Mouse (Mus musculus) T-helper 1 cell (primary cell): ENCODE results near the gene Efna3.

Experiments
- in situ Hi-C: fragments of 300-600 bp; cut with MboI, MseI; formaldehyde crosslinking; loops from one replicate; pipeline ENCODE4 v1.15.1; 2025; ENCODE audit warnings: high pct_unique_total_duplicates

Efna3 gene

DNA sequence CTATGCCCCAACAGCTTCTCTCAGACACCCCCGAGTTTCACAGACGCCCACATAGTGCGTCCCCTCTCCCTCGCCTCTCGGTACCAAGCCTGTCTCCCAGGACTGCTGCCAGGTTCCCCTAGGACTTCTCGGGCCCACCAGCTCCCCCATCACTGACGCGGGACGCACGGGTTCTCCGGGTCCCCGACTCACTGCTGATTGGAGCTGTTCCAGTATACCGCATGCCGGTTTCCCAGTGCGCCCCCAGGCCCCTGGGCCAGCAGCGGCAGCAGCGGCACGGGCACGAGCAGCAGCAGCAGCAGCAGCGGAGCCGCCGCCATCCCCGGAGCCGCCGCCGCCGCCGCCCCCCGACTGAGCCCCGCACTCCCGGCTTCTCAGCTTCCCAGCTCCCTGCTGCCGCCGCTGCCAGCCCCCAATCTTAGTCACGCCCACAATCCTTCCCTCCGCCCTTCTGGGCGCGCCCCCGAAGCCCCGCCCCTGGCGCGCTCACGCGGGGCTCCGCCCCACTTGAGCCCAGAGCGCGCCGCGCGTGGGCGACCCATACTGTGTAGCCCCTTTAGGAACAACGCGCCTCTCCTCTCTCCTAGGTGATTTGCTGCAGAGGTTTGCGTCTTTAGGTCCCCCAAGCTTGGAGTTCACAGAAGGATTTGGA, at the start of gene Efna3:
Efna3 (minus strand) TSS at position 452 of the 652 bp plus-strand sequence.
- in situ Hi-C loops = loop anchor here (5.0 kb wide), 1 partner anchor 35 kb away; no protein-coding TSS in a partner anchor

DNA sequence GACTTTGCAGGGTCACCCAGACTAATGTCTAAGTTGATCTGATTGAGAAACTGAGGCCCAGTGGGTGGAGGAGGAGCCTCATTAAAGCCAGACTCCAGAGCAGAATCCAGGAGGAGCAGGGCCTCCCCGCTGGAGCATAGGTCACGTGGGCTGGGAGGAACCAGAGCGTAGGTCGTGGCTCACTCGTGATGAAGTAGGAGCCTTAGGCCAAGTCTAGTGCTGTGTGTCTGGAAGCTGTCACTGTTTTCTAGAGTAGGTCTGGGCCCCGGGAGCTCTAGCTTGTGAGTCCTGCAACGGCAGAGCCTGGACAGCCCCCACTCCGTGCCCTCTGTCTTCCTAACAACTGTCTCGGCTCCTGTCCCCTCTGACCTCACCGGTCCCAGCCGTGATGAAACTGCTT, 44.6 kb upstream of the Efna3 start:
- in situ Hi-C loops = no loop called here

DNA sequence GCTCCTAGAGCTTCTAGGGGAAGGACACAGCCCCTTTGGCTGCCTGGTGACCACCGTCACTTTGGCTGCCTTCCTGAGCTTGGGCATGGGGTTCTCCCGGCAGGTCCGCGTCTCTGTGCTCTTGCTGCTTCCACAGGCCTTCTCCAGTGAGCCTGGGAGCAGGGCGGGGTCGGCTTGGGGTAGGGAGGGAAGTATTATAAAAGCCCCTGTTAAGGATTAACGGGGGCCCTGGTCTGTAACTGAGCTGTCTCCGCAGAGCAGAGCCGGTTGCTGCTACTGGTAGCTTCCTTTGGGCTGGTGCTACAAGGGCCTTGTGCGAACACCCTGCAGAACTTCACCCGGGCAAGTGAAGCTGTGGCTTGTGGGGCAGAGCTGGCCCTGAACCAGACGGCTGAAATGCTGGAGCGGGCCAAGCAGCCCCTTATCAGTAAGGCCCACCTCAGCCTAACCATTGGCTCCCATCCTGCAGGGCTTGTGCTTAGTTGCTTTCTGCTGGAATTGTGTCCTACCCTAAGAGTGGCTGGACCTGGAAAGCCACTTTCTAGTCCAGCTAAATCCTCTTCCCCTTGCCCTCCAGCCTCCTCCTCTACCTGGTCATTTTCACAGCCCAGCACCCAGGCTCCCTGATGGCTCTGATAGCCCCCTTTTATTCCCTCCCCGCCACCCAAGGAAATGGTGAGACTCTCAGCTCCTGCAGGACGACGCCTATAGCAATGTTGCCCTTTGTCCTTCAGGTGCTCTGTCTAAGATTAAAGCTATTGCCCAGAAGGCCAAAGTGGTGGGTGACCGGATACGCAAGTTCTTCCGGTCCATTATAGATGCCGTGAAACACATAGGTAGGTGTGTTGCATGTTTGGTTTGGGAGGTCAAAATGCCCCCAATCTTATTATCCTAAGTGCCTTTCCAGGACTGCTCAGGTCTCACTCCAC, 43.0 kb upstream of the Efna3 start:
- in situ Hi-C loops = no loop called here

DNA sequence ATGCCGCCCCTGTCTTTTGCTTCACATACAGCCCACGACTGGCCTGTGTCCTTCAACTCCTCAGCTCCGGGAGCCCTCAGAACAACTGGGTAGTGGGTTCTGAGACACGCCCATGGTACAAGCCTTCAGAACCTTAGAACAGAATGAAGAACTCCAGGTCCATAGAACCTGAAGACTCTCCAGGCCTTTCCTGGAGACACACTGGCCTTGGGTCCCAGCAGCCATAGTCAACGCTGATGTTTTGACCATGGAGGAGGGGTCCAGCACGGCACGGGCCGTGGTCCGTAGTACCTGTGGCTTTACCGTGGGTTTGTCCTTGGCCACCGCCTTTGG, 42.4 kb upstream of the Efna3 start, which contains the start of gene Dcst1:
Dcst1 (minus strand) TSS at position 101 of the 333 bp plus-strand sequence.
- in situ Hi-C loops = no loop called here

DNA sequence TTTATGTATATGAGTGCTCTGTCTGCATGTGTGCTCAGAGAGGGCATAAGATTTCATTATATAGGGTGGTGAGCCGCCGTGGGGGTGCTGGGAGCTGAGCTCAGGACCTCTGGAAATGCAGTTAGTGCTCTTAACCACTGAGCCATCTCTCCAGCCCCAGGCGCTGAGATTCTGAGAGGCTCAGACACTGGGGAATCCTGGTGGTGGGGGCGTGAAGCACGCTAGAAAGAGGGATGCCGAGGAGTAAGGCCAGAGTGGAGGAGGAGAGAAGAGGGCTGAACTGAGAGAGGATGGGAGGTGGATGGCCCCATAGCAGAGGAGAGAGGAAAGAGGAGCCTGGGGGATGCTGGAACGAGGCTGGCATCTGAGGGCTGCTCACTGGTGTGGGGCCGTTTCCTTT, 41.9 kb upstream of the Efna3 start:
- in situ Hi-C loops = no loop called here

DNA sequence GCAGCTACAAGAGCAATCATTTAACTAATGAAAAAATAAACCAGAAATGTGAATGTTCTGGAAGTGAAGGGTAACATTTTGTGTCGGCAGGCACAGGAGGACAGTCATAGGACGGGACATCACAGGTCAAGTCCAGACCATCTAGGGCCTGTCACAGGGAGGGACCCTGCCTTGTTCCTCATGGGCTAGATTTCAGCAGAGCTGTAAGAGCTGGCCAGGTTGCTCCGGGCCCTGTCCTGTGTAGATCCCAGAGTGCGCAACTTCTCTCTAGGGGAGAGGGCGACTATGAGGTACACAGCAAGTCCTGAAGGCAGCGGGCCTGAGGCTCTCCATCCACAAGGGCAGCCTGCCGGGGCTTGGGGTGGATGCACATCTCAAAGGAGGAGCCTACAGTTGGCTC, 38.9 kb upstream of the Efna3 start, which contains the start of gene Dcst2:
Dcst2 (plus strand) TSS at position 301 of the 400 bp plus-strand sequence.
- in situ Hi-C loops = no loop called here

DNA sequence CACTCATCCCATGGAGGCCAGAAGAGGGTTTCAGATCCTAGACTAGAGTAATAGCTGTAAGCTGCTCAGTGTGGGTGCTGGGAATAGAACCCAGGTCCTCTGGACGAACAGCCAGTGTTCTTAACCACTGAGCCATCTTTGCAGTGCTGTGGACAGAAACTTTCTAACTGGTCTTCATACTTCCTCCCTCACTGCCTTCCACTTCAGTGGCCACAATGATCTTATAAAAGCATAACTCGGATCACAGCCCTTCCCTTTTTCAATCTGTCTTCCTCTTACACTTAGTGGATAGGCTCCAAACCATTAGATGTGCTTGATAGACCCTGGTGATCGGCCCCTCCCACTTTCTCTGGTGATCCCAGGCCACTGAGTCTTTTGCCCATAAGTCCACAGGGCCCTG, 37.5 kb upstream of the Efna3 start:
- in situ Hi-C loops = no loop called here

DNA sequence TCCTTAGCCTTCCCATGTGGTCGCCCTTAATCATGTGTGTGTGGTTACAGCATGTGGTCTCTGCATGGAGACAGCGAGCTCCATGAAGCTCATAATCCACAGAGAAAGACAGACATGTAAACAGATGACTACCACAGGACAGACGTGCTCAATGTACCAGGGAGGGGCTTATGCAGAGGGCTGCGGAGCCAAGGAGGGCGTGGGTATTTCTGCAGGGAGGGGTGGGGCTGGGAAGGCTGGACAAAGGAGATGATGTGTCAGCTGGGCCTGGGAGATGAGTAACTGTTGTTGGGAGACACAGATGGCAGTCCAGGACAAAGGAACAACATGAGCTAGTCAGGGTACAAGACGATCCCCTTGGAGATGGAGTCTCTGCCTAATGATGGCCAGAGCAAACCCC, 36.9 kb upstream of the Efna3 start:
- in situ Hi-C loops = loop anchor here (5.0 kb wide), 1 partner anchor 37 kb away; the partner anchor contains the start of gene Efna3

DNA sequence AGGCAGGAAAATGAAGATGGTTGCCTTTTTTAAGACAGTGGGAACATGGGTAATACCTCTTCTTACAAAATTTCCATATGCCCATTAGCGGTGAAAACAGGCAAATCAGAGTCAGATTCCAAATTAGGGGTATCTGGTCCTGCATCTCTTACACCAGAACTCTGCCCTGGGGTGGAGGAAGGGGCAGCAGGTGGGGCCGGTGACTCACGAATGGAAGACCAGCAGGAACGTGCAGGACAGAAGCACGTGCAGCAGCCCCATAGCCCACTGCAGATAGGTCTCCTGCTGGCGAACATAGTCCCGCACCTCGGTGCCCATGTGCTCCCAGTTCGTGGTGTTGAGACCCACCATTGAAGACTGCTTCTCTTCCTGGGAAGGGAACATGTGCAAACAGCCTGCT, 33.3 kb upstream of the Efna3 start:
- in situ Hi-C loops = loop anchor here (5.0 kb wide), 1 partner anchor 34 kb away; the partner anchor contains the start of gene Efna3

DNA sequence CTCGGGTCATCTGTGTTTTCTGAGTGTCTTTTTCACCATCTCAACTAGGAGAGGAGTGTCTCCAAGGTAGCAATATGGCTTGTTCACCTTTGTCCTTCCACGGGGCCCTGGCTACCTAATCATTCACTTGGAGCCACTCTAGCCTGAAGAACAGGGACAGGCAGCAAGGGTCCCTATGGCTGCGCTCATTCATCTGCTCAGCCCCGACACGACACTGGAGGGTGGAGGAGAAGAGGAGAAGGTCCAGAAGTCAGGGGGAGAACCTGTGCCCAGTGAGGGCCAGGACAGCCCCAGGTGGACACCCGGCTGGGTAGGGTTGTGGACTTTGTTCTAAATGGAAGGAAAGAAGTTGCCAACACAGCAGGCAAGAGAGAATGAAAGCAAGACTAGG, 32.7 kb upstream of the Efna3 start:
- in situ Hi-C loops = loop anchor here (5.0 kb wide), 1 partner anchor 33 kb away; the partner anchor contains the start of gene Efna3

DNA sequence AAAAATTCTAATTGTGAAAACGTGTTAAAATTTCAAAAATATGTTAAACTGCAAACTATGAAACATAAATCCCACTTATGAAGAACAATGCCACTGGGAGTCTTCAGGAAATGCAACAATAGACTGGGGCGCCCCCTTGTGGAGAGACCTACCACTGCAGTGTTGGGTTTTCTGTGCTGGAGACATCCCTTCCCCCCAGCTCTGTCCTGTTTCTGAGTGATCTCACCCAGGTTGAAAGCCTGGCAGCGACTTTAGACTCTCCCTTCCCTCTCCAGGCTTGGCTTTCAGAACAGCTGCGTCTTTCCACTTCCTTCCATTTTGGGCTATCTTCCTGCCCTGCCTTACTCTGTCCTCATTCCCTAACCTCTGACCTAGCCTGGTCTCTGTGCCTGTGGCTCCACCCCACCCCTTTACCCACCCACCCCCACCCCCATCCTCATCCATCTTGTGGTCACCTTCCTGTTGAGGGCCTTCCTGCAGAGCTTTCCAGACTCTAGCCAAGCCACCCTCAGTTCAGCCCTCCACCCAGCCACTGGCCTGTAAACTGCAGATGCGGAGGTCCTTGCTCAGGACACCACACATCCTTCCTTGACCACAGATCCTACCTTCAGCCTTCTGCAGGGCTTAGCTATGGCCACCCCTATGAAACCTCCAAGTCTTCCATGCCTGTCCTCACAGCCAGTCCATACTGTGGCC, 32.2 kb upstream of the Efna3 start:
- in situ Hi-C loops = loop anchor here (5.0 kb wide), 1 partner anchor 33 kb away; the partner anchor contains the start of gene Efna3

DNA sequence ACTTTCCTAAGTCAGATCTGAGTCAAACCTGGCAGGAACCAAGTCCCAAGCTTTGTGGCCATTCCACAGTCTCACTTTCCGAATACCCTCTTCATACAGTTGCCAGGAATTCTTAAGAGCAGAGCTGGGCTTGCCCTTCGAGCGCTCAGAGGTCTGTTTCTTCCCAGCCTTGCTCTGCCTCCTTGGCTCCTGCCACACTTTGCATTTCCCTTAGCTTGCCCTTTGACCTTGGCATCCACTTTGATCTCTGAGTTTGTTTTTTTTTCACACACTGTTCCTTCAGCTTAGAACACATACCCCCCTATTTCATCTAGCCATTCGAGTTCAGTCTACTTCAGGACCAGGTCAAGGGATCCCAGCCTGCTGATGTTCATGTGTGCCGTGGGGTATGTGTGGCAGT, 28.5 kb upstream of the Efna3 start:
- in situ Hi-C loops = no loop called here

DNA sequence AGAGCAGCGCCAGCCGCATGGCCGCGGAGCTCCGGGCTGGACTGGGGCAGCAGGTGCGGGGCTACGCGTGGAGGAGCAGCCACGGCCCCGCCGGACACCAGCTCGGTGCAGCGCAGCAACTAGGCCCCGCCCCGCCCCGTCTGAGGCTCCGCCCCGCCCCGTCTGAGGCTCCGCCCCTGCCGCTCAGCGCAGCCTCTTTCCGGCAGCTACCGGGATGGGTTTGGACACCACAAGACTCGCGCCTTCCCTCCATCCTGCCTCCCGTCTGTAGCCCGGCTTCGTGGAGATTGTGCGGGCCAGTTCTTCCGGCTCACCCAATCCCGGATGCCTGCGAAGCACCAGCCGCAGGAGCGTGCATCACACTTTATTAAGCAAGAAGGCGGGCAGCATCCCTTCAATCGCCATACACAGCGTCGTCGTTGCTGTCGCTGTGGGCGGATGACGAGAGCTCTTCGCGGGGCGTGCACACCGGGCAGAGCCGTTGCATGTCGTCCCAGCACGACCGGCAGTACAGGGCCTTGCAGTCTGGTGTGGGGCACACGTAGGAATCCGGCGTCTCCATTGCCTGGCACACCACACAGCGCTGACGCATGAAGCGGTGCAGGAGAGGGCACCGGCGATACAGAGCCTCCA, 27.2 kb upstream of the Efna3 start, which contains the start of gene Adam15:
Adam15 (minus strand) TSS at position 128 of the 633 bp plus-strand sequence.
- in situ Hi-C loops = no loop called here

DNA sequence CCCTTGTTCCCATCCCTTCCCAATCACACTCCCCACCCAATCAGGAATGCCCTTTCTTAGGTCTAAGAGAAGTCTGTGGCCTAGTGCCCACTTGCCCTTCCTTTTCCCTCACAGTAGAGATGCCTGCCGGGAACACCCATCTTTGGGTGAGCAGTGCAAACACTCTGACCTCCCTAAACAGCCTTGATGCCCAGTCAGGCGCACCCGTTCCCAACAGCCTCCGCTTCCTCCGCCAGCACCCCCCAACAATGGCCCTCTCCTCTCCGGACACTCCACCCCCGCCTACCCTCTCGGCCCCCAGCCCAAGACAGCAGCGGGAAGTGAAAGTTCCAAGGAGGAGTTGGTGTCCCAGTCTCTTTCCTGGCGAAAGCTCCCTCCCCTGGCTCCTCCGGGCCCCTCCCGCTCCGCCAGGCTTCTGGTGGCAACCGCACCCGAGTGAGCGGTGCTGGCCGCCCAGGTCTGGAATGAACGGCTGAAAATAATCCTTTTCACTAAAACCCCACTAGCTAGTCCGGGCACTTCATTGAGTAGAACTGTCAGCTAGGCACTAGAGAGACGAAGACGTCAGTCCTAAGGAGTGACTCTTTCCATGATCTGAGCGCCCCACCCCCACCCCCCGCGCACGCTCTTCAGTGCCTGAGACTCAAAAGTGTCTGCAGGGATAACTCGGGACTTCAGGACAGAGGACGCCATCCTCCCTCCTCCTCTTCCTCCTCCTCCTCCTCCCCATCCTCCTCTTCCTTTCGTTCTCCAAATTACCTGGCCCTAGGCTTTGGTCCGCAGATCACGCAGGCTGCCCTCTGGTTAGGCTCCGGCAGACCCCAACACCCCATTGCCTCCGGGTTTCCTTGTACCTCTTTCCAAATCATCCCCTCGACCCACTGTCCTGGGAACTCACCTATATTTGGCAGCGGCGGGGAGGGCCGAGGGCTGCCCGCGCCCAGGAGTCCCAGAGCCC, 26.4 kb upstream of the Efna3 start:
- in situ Hi-C loops = no loop called here

DNA sequence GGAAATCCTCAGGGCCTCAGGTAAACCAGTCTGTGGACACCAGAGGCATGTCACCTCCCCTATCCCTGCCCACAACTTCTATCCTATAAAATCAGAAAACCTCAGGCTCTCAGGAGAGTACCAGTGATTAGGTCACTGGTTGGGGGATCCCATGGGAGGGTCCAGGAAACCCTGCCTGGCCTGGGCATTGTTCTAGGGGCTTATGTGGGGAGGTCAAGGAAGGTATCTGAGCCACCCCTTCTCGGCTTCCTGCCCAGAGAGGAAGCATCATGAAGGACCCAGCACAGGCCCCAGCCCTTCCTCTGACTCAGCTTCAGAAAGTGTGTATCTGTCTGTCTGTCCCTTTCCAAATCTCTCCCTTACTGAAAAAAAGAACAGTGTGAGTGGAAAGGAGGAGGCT, 25.2 kb upstream of the Efna3 start:
- in situ Hi-C loops = no loop called here

DNA sequence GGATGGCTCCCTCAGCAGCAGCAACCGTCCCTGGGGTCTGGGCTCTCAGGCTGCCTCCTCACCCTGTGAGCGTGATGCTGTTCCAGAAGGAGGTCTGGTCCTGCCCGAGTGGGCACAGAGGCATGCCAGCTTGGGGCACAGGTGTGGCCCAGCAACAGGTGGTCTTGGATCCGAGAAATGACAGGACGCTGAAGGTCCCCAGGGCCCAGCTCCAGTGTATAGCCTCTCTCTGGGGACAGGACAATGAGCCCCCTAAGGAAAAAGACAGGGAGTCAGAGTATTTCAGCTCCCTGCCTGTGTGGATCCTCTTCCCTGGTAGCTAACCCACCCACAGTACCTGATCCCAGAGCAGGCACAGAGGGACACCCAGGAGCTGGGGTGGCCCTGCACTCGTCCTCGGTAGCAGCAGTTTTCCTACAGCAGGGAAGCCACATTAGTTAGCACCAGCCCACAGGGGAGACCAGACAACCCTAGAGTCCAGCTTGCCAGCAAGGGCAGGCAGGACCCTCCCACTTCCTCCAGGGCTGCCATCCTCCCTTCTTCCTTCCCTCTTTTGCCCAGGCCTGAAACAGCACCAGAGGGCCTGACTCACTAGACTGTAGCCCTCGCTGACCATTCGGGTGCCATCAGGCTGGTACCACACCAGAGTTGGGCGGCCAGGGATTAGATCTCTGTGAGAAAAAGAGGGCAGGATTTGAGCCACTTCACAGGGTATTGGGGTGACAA, 24.2 kb upstream of the Efna3 start:
- in situ Hi-C loops = no loop called here

DNA sequence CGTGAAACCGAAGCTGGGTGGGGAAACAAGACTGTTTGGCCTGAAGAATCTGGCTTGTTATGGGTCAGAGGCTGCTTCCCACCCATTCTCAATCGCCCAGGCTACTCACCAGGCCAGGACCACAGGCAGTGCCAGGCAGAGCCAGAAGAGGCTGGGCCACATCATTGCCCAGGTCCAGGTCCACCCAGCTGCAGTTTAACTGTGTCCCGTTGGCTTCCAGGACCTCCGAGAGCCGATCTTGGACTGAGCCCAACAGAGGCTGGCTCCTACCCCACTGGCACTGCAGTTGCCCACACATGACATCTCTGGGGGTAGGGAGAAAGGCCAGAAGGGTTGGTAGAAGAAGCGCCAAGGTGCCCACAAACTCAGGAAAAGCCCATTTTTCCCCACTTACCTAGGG, 20.5 kb upstream of the Efna3 start:
- in situ Hi-C loops = no loop called here

DNA sequence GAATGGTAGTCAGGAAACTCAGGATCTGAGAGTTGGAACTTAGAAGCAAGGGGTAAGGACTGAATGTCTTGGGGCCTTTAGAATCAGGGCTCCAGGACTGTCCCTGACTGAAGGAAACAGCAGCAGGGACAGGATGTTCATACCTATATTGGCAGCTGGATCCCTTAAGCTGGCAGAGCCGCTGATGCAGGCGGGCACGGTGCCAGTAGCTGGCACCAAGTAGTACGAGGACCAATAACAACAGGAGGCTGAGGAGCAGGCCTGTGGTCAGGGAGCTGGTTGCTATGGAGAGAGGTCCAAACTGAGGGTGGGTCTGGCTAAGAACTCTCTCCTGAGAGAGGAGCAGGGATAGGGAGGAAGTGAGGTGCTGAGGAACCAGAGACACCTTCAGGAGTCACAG, 19.0 kb upstream of the Efna3 start:
- in situ Hi-C loops = no loop called here

DNA sequence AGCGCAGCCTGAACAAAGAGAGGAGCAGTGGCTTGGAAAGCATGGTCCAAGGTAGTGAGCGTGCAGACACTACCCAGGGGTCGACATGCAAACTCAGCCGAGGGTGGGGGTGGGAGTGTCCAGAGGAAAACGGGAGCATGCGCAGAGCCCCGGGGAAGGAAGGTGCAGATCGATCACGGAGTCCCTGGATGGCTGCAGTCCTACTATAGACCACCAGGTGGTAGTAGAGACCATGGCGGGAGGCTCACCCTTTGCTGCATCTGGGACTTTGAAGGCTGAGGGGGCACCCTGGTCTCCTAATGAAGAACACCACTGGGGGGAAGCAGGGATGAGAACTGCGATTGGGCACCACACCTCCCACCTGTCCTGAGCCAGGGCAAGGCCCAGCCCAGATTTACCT, 17.7 kb upstream of the Efna3 start:
- in situ Hi-C loops = no loop called here

DNA sequence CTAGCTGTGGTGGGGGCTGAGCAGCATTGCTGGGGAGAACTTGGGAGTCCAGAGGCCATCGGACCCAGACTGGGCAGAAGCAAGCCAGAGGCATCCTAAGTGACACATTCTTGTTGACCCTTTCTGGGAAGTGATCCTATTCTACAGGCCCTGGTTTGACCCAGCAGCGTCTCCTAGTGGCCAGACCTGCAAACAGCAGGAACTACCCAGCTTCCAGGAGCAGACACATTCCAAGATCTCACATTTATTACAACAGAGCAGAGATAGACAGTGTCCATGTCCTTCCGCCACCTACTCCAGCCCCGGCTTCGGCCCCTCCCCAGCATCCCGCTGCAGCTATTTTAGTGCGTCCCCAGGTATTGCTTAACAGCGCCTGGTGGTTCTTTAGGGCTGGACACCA, 16.7 kb upstream of the Efna3 start:
- in situ Hi-C loops = no loop called here
